Mouse (Mus musculus): ENCODE data around the gene Gm5901. TPM values are rescaled to one million over a fixed set of nuclear protein-coding genes. Genes with fewer than 3 reads are reported as not detected.

The Gm5901 gene
- polyA plus RNA-seq, 1 experiment from 2014 or later: not detected

- Histone ChIP-seq H3K9me3 (ENCODE audit: control insufficient read depth, low read length) (no peaks in the 10 kb centered on the region), H3K4me3 (ENCODE audit: low read depth, low read length) (no peak within 1 kb of the TSS), H3K27me3 (ENCODE audit: control insufficient read depth, insufficient read depth, low read length) (no peaks in the 10 kb centered on the region), H3K9ac (ENCODE audit: low read length) (no peak within 1 kb of the TSS), H3K4me2 (ENCODE audit: low read depth) (no peak within 1 kb of the TSS), H3K27ac (ENCODE audit: low read depth, low read length) (no peak within 1 kb of the TSS), H3K36me3 (ENCODE audit: control insufficient read depth, insufficient read depth, low read length) (no peaks in the 10 kb centered on the region), H3K4me1 (ENCODE audit: control insufficient read depth, insufficient read depth, low read length) (no peaks in the 10 kb centered on the region)
- DNase-seq (ENCODE audit: low spot score): no peak
- ATAC-seq (ENCODE audit: insufficient read depth, low FRiP score, low TSS enrichment): no peak
- WGBS: 98% methylated on average over 1 of the region's 1 CpGs
These were observed 6.9 kb upstream of the Gm5901 start, which contains the start of gene Olfr692 for GRCm38 (mm10) chr7:105367930-105368329. Olfr692 (plus strand) TSS chr7:105368230.

DNA sequence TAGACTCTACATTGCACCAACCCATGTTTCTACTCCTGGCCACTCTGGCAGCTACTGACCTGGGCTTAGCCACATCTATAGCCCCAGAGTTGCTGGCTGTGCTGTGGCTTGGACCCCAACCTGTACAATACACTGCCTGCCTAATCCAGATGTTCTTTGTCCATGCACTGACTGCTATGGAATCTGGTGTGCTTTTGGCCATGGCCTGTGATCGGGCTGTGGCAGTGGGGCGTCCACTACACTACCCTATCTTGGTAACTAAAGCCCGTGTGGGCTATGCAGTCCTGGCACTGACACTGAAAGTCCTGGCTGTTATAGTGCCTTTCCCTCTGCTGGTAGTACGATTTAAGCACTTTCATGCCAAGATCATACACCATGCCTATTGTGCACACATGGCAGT is 6.3 kb upstream of the Gm5901 start:
- ATAC-seq (ENCODE audit: insufficient read depth, low FRiP score, low TSS enrichment) (no peak), DNase-seq (ENCODE audit: low spot score) (no peak)

DNA sequence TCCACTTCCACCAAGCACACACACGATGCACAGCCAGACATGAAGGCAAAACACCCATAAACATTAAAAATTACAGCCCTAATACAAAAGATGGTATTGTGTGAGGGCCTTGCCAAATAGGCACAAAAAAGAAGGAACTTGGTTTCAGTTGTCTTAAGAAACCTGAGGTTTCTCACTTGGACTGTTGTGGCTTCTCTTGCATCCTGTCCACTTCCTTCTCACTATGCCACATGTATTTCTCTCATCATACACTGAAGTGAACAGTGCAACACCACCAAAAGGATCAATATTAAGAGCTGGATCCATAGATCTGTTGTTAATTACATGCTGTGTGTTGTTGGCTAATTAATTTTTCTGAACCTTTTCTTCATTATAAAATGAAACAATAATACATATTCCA is 1.9 kb upstream of the Gm5901 start:
- WGBS: 82% methylated on average over 1 of the region's 1 CpGs
- H3K27ac ChIP-seq (ENCODE audit: low read depth, low read length): no peak overlapping the region
- no peak for ATAC-seq (ENCODE audit: insufficient read depth, low FRiP score, low TSS enrichment)
- no peak for DNase-seq (ENCODE audit: low spot score)
- H3K9ac ChIP-seq (ENCODE audit: low read length): no peak overlapping the region
- no peaks in the 10 kb centered on the region for H3K9me3 ChIP-seq (ENCODE audit: control insufficient read depth, low read length)
- H3K4me2 ChIP-seq (ENCODE audit: low read depth): no peak overlapping the region
- H3K4me1 ChIP-seq (ENCODE audit: control insufficient read depth, insufficient read depth, low read length): no peaks in the 10 kb centered on the region
- H3K27me3 ChIP-seq (ENCODE audit: control insufficient read depth, insufficient read depth, low read length): no peaks in the 10 kb centered on the region
- H3K4me3 ChIP-seq (ENCODE audit: low read depth, low read length): no peak overlapping the region
- H3K36me3 ChIP-seq (ENCODE audit: control insufficient read depth, insufficient read depth, low read length): peaks cover 6% of the 10 kb centered on the region

More for the DNA sequence above, 6.3 kb upstream of the Gm5901 start:
- Histone ChIP-seq H3K9ac (ENCODE audit: low read length) (no peak overlapping the region), H3K27me3 (ENCODE audit: control insufficient read depth, insufficient read depth, low read length) (no peaks in the 10 kb centered on the region), H3K9me3 (ENCODE audit: control insufficient read depth, low read length) (no peaks in the 10 kb centered on the region), H3K4me3 (ENCODE audit: low read depth, low read length) (no peak overlapping the region), H3K4me1 (ENCODE audit: control insufficient read depth, insufficient read depth, low read length) (no peaks in the 10 kb centered on the region), H3K36me3 (ENCODE audit: control insufficient read depth, insufficient read depth, low read length) (no peaks in the 10 kb centered on the region), H3K4me2 (ENCODE audit: low read depth) (no peak overlapping the region), H3K27ac (ENCODE audit: low read depth, low read length) (no peak overlapping the region)
- WGBS: 87% methylated on average over 4 of the region's 4 CpGs

DNA sequence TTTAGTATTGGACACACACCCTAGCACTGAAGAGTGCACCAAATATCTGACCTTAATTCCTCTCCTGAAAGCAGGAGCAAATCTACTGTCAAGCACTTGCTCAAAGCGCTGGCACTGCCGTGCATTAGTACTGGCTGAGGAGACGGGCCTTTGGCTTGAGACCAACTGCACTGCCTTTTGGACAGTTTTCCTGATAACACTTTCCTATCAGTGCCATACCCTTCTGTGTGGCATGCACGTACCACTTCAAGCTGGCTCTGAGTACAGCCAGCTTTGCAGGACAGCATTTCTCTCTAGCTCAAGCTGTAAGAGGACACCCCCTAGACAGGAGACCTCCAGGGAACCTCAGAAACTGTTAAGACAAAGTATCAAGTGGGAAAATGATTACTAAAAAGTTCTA is 1.3 kb upstream of the Gm5901 start:
- ATAC-seq (ENCODE audit: insufficient read depth, low FRiP score, low TSS enrichment) (no peak), DNase-seq (ENCODE audit: low spot score) (no peak)
- H3K36me3 ChIP-seq (ENCODE audit: control insufficient read depth, insufficient read depth, low read length): peaks cover 9% of the 10 kb centered on the region
- no peaks in the 10 kb centered on the region for H3K9me3 ChIP-seq (ENCODE audit: control insufficient read depth, low read length)
- H3K4me2 ChIP-seq (ENCODE audit: low read depth): no peak overlapping the region
- no peaks in the 10 kb centered on the region for H3K27me3 ChIP-seq (ENCODE audit: control insufficient read depth, insufficient read depth, low read length)
- WGBS: 91% methylated on average over 4 of the region's 4 CpGs
- no peak overlapping the region for H3K9ac ChIP-seq (ENCODE audit: low read length)
- no peak overlapping the region for H3K4me3 ChIP-seq (ENCODE audit: low read depth, low read length)
- H3K27ac ChIP-seq (ENCODE audit: low read depth, low read length): no peak overlapping the region
- no peaks in the 10 kb centered on the region for H3K4me1 ChIP-seq (ENCODE audit: control insufficient read depth, insufficient read depth, low read length)

GRCm38 (mm10) chr7:105373976-105374375 is 862 bp upstream of the Gm5901 start:
- H3K36me3 ChIP-seq (ENCODE audit: control insufficient read depth, insufficient read depth, low read length): peaks cover 13% of the 10 kb centered on the region

GRCm38 (mm10) chr7:105380329-105380728 is 5.5 kb downstream of the Gm5901 start:
- no peaks in the 10 kb centered on the region for H3K4me1 ChIP-seq (ENCODE audit: control insufficient read depth, insufficient read depth, low read length)
- no peaks in the 10 kb centered on the region for H3K9me3 ChIP-seq (ENCODE audit: control insufficient read depth, low read length)
- H3K36me3 ChIP-seq (ENCODE audit: control insufficient read depth, insufficient read depth, low read length): peaks cover 24% of the 10 kb centered on the region
- no peak overlapping the region for H3K4me2 ChIP-seq (ENCODE audit: low read depth)
- no peak overlapping the region for H3K9ac ChIP-seq (ENCODE audit: low read length)
- DNase-seq (ENCODE audit: low spot score): no peak
- H3K27ac ChIP-seq (ENCODE audit: low read depth, low read length): no peak overlapping the region
- no peak for ATAC-seq (ENCODE audit: insufficient read depth, low FRiP score, low TSS enrichment)
- no peak overlapping the region for H3K4me3 ChIP-seq (ENCODE audit: low read depth, low read length)
- no peaks in the 10 kb centered on the region for H3K27me3 ChIP-seq (ENCODE audit: control insufficient read depth, insufficient read depth, low read length)
- 95% methylated on average over 3 of the region's 3 CpGs for WGBS

More at GRCm38 (mm10) chr7:105373976-105374375, 862 bp upstream of the Gm5901 start:
- H3K9me3 ChIP-seq (ENCODE audit: control insufficient read depth, low read length): no peaks in the 10 kb centered on the region
- no peak overlapping the region for H3K4me3 ChIP-seq (ENCODE audit: low read depth, low read length)
- DNase-seq (ENCODE audit: low spot score) (no peak), ATAC-seq (ENCODE audit: insufficient read depth, low FRiP score, low TSS enrichment) (no peak)
- H3K4me1 ChIP-seq (ENCODE audit: control insufficient read depth, insufficient read depth, low read length): no peaks in the 10 kb centered on the region
- H3K9ac ChIP-seq (ENCODE audit: low read length): no peak overlapping the region
- no peaks in the 10 kb centered on the region for H3K27me3 ChIP-seq (ENCODE audit: control insufficient read depth, insufficient read depth, low read length)
- 89% methylated on average over 3 of the region's 3 CpGs for WGBS
- no peak overlapping the region for H3K4me2 ChIP-seq (ENCODE audit: low read depth)
- H3K27ac ChIP-seq (ENCODE audit: low read depth, low read length): no peak overlapping the region

GRCm38 (mm10) chr7:105387696-105388095 is 12.9 kb downstream of the Gm5901 start:
- H3K9me3 ChIP-seq (ENCODE audit: control insufficient read depth, low read length): no peaks in the 10 kb centered on the region
- no peaks in the 10 kb centered on the region for H3K4me1 ChIP-seq (ENCODE audit: control insufficient read depth, insufficient read depth, low read length)
- peaks cover 24% of the 10 kb centered on the region for H3K36me3 ChIP-seq (ENCODE audit: control insufficient read depth, insufficient read depth, low read length)
- 99% methylated on average over 2 of the region's 2 CpGs for WGBS
- H3K4me2 ChIP-seq (ENCODE audit: low read depth): no peak overlapping the region
- H3K4me3 ChIP-seq (ENCODE audit: low read depth, low read length): no peak overlapping the region
- ATAC-seq (ENCODE audit: insufficient read depth, low FRiP score, low TSS enrichment) (no peak), DNase-seq (ENCODE audit: low spot score) (no peak)
- H3K9ac ChIP-seq (ENCODE audit: low read length): no peak overlapping the region
- H3K27ac ChIP-seq (ENCODE audit: low read depth, low read length): no peak overlapping the region
- no peaks in the 10 kb centered on the region for H3K27me3 ChIP-seq (ENCODE audit: control insufficient read depth, insufficient read depth, low read length)

- Histone ChIP-seq H3K27ac (ENCODE audit: low read depth, low read length) (no peak overlapping the region), H3K4me1 (ENCODE audit: control insufficient read depth, insufficient read depth, low read length) (no peaks in the 10 kb centered on the region), H3K9me3 (ENCODE audit: control insufficient read depth, low read length) (no peaks in the 10 kb centered on the region), H3K4me2 (ENCODE audit: low read depth) (no peak overlapping the region), H3K9ac (ENCODE audit: low read length) (no peak overlapping the region), H3K27me3 (ENCODE audit: control insufficient read depth, insufficient read depth, low read length) (no peaks in the 10 kb centered on the region), H3K36me3 (ENCODE audit: control insufficient read depth, insufficient read depth, low read length) (peaks cover 14% of the 10 kb centered on the region), H3K4me3 (ENCODE audit: low read depth, low read length) (no peak overlapping the region)
- ATAC-seq (ENCODE audit: insufficient read depth, low FRiP score, low TSS enrichment): no peak
- WGBS: 93% methylated on average over 2 of the region's 2 CpGs
- DNase-seq (ENCODE audit: low spot score): no peak
These were observed 15.4 kb downstream of the Gm5901 start for GRCm38 (mm10) chr7:105390236-105390635.

- Histone ChIP-seq H3K4me2 (ENCODE audit: low read depth) (no peak overlapping the region), H3K4me1 (ENCODE audit: control insufficient read depth, insufficient read depth, low read length) (peaks cover 5% of the 10 kb centered on the region; the same call in 1 of the 2 replicates), H3K27me3 (ENCODE audit: control insufficient read depth, insufficient read depth, low read length) (no peaks in the 10 kb centered on the region), H3K9ac (ENCODE audit: low read length) (no peak overlapping the region), H3K4me3 (ENCODE audit: low read depth, low read length) (no peak overlapping the region), H3K27ac (ENCODE audit: low read depth, low read length) (no peak overlapping the region), H3K9me3 (ENCODE audit: control insufficient read depth, low read length) (no peaks in the 10 kb centered on the region), H3K36me3 (ENCODE audit: control insufficient read depth, insufficient read depth, low read length) (peaks cover 2% of the 10 kb centered on the region)
- DNase-seq (ENCODE audit: low spot score) (no peak), ATAC-seq (ENCODE audit: insufficient read depth, low FRiP score, low TSS enrichment) (no peak)
- WGBS: 80% methylated on average over 1 of the region's 1 CpGs
These were observed 19.8 kb downstream of the Gm5901 start for GRCm38 (mm10) chr7:105394606-105395005.
